In genomic region chr4:147349687-147350415, GRCm38 (mm10) we compare ENCODE assay signal across 12 mouse cellular contexts. TPM values are rescaled to one million over a fixed set of nuclear protein-coding genes. Genes with fewer than 3 reads are reported as not detected.
"Had no signal": no experiment of that assay in that cellular context is flagged by ENCODE, and none has a peak within 500 bp of the region (broad histone marks: within the 10 kb centered on the region; RNA-seq: fewer than 3 reads in every experiment).

No protein-coding gene starts in this region.

RNA-seq across cellular contexts. Expression of gene Zfp978, which starts 11.3 kb away (rescaled TPM):
- total RNA-seq: layer of hippocampus, adult 18-20 months; layer of hippocampus, postnatal 36 days; left cerebral cortex, postnatal 25 days; megakaryocyte-erythroid progenitor cell, adult 5-6 weeks; monocyte, adult 5-6 weeks had no signal
- polyA plus RNA-seq: intestine, embryonic 15.5 days; limb, embryonic 11.5 days; liver, postnatal 0 days; midbrain, embryonic 15.5 days; neural tube, embryonic 13.5 days; small intestine, adult 2 months; stomach, embryonic 16.5 days had no signal

RNA-seq across cellular contexts. Expression of gene Zfp988, which starts 44.4 kb away (rescaled TPM):
- total RNA-seq: monocyte, adult 5-6 weeks had no signal
- polyA plus RNA-seq: liver, postnatal 0 days; small intestine, adult 2 months had no signal
